15 mouse cellular contexts compared by ENCODE assay signal in the genomic region with DNA sequence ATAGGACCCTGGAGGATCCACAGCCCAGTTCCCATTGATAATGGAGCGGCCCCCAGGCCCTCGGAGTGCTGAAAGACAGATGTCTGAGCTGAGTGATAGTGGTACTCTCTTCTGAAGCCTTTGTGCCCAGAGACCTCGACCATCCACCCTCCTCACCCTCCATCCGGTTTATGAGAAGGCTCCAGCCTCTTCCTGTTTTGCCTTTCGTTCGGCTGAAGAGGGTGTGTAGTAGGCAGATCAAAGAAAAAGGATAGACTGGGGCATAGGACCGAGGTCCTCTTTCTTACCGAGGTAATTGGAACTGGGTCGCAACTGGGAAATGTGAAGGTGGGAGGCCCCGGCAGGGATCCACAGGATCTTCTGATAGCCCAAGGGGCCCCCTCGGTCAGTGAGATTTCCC. TPM values are rescaled to one million over a fixed set of nuclear protein-coding genes. Genes with fewer than 3 reads are reported as not detected.
A peak's percentile ranks its signal among the peaks of the same experiment; 100 is the strongest.
DNase-seq lines count a peak whose midpoint lies in the region; ATAC-seq and TF ChIP-seq lines count a peak whose summit lies in the region.
"Had no signal": no experiment of that assay in that cellular context is flagged by ENCODE, and none has a peak within 500 bp of the region (broad histone marks: within the 10 kb centered on the region; RNA-seq: fewer than 3 reads in every experiment).

No protein-coding gene starts in this region.

- no peak for TF ChIP-seq CTCF in hindbrain, postnatal 0 days (IDR thresholded peaks at IDR 0.05; ENCODE audit: low read depth)
- TF ChIP-seq CTCF in spleen, adult 2 months (IDR thresholded peaks at IDR 0.05; ENCODE audit: extremely low read depth, insufficient read depth, insufficient read length, insufficient replicate concordance): no peak
- TF ChIP-seq CTCF in liver, embryonic 14.5 days (IDR thresholded peaks at IDR 0.05; ENCODE audit: low read depth): no peak

- TF ChIP-seq POLR2A in spleen, adult 2 months (IDR thresholded peaks at IDR 0.05; ENCODE audit: low read depth, low read length): no peak

- no peaks in the 10 kb centered on the region for H3K36me3 ChIP-seq in hindbrain, embryonic 11.5 days (ENCODE audit: control insufficient read depth, insufficient read depth, low read length)
- H3K36me3 ChIP-seq in hindbrain, postnatal 0 days (ENCODE audit: insufficient read depth, low read length): no peaks in the 10 kb centered on the region
- H3K36me3 ChIP-seq in spleen, adult 2 months (ENCODE audit: control insufficient read depth, insufficient read depth, low read length): no peaks in the 10 kb centered on the region
- peaks cover 17% of the 10 kb centered on the region for H3K36me3 ChIP-seq in embryonic facial prominence, embryonic 10.5 days (replicated peaks)
- no peaks in the 10 kb centered on the region for H3K36me3 ChIP-seq in liver, embryonic 14.5 days (replicated peaks; ENCODE audit: control insufficient read depth, insufficient read depth, low read depth)
- H3K36me3 ChIP-seq: hindbrain, embryonic 15.5 days had no signal

- H3K27ac ChIP-seq in hindbrain, embryonic 11.5 days (ENCODE audit: low read depth, low read length): no peak overlapping the region
- no peak overlapping the region for H3K27ac ChIP-seq in hindbrain, postnatal 0 days
- peak overlapping the region; percentile 62 for H3K27ac ChIP-seq in spleen, adult 2 months (ENCODE audit: insufficient read depth, low read length)
- H3K27ac ChIP-seq in embryonic facial prominence, embryonic 10.5 days (replicated peaks): peak overlapping the region; percentile 25
- H3K27ac ChIP-seq in liver, embryonic 14.5 days: no peak overlapping the region
- H3K27ac ChIP-seq: forebrain, embryonic 13.5 days; hindbrain, embryonic 15.5 days; midbrain, embryonic 12.5 days had no signal

- H3K9ac ChIP-seq in hindbrain, embryonic 11.5 days (ENCODE audit: low read depth, low read length): no peak overlapping the region
- no peak overlapping the region for H3K9ac ChIP-seq in hindbrain, postnatal 0 days (replicated peaks; ENCODE audit: low read length)
- H3K9ac ChIP-seq in liver, embryonic 14.5 days (replicated peaks): no peak overlapping the region
- H3K9ac ChIP-seq: forebrain, embryonic 13.5 days; hindbrain, embryonic 15.5 days had no signal

- H3K9me3 ChIP-seq in hindbrain, embryonic 11.5 days (ENCODE audit: control insufficient read depth, low read length): no peaks in the 10 kb centered on the region
- no peaks in the 10 kb centered on the region for H3K9me3 ChIP-seq in hindbrain, postnatal 0 days (ENCODE audit: low read length)
- H3K9me3 ChIP-seq in embryonic facial prominence, embryonic 10.5 days: no peaks in the 10 kb centered on the region
- no peaks in the 10 kb centered on the region for H3K9me3 ChIP-seq in liver, embryonic 14.5 days (ENCODE audit: control insufficient read depth, low read length)
- H3K9me3 ChIP-seq: forebrain, embryonic 13.5 days; hindbrain, embryonic 15.5 days; midbrain, embryonic 12.5 days had no signal

- ATAC-seq in hindbrain, embryonic 11.5 days (ENCODE audit: low FRiP score): 0 out of 2 replicates have a peak, but pooled peaks have one; percentile 20
- no peak for ATAC-seq in hindbrain, postnatal 0 days
- no peak for ATAC-seq in liver, embryonic 14.5 days (ENCODE audit: insufficient read depth)
- ATAC-seq: forebrain, embryonic 13.5 days had no signal

- H3K27me3 ChIP-seq in hindbrain, embryonic 11.5 days (ENCODE audit: control insufficient read depth, insufficient read depth, low read length): no peaks in the 10 kb centered on the region
- no peaks in the 10 kb centered on the region for H3K27me3 ChIP-seq in hindbrain, postnatal 0 days (ENCODE audit: insufficient read depth, low read length)
- no peaks in the 10 kb centered on the region for H3K27me3 ChIP-seq in spleen, adult 2 months (ENCODE audit: control insufficient read depth, insufficient read depth, low read length)
- peaks cover under 1% of the 10 kb centered on the region; the same call in 1 of the 2 replicates for H3K27me3 ChIP-seq in embryonic facial prominence, embryonic 10.5 days (replicated peaks; ENCODE audit: low read depth, poor library complexity, severe bottlenecking)
- H3K27me3 ChIP-seq in liver, embryonic 14.5 days (ENCODE audit: control insufficient read depth, insufficient read depth, low read length): peaks cover 3% of the 10 kb centered on the region; the same call in 1 of the 2 replicates
- H3K27me3 ChIP-seq: forebrain, embryonic 13.5 days; hindbrain, embryonic 15.5 days had no signal

- no peak overlapping the region for H3K4me2 ChIP-seq in hindbrain, embryonic 11.5 days (replicated peaks; ENCODE audit: low read depth, low read length)
- H3K4me2 ChIP-seq in hindbrain, postnatal 0 days (ENCODE audit: low read depth, low read length): no peak overlapping the region
- peak overlapping the region; percentile 18; the same call in 1 of the 2 replicates for H3K4me2 ChIP-seq in liver, embryonic 14.5 days (ENCODE audit: low read depth)
- H3K4me2 ChIP-seq: forebrain, embryonic 13.5 days; hindbrain, embryonic 15.5 days; midbrain, embryonic 12.5 days had no signal

- no peaks in the 10 kb centered on the region for H3K4me1 ChIP-seq in hindbrain, embryonic 11.5 days (replicated peaks; ENCODE audit: control insufficient read depth, insufficient read depth, low read length)
- H3K4me1 ChIP-seq in hindbrain, postnatal 0 days (ENCODE audit: insufficient read depth, low read length): no peaks in the 10 kb centered on the region
- H3K4me1 ChIP-seq in spleen, adult 2 months (ENCODE audit: control insufficient read depth, insufficient read depth, insufficient read length): peaks cover 3% of the 10 kb centered on the region; the same call in 1 of the 2 replicates
- peaks cover 63% of the 10 kb centered on the region for H3K4me1 ChIP-seq in embryonic facial prominence, embryonic 10.5 days
- H3K4me1 ChIP-seq in liver, embryonic 14.5 days (replicated peaks; ENCODE audit: control insufficient read depth in 2 of 2, insufficient read depth in 2 of 2, low read length in 1 of 2): peaks cover 2 to 3% of the 10 kb centered on the region in 2 experiments; a peak in 3 of 4 replicates
- H3K4me1 ChIP-seq: forebrain, embryonic 13.5 days; hindbrain, embryonic 15.5 days had no signal

- no peak for DNase-seq in hindbrain, embryonic 11.5 days (ENCODE audit: low spot score)
- DNase-seq in hindbrain, postnatal 0 days (ENCODE audit: low spot score): no peak
- DNase-seq in spleen, adult 2 months (ENCODE audit: low read depth in 1 of 2, low spot score in 2 of 2): no peak
- DNase-seq in spleen, postnatal 10 days (ENCODE audit: low spot score in 2 of 2): no peak
- DNase-seq in embryonic facial prominence, embryonic 10.5 days (ENCODE audit: low spot score): no peak
- DNase-seq in liver, embryonic 14.5 days (ENCODE audit: low read depth in 3 of 3, low spot score in 3 of 3): no peak
- DNase-seq in gastrocnemius, postnatal 4 days (ENCODE audit: low spot score in 2 of 2): no peak
- no peak for DNase-seq in thymus, postnatal 14 days
- DNase-seq: adrenal gland, adult 2 months; cerebellum, adult 9-11 months; lung, postnatal 14 days; right cerebral cortex, adult 18-20 months had no signal

- no peak overlapping the region for H3K4me3 ChIP-seq in hindbrain, embryonic 11.5 days (ENCODE audit: low read depth, low read length)
- H3K4me3 ChIP-seq in hindbrain, postnatal 0 days (ENCODE audit: low read length): no peak overlapping the region
- peak overlapping the region; percentile 17; the same call in 1 of the 2 replicates for H3K4me3 ChIP-seq in spleen, adult 2 months (ENCODE audit: extremely low read depth, insufficient read depth, insufficient read length)
- no peak overlapping the region for H3K4me3 ChIP-seq in embryonic facial prominence, embryonic 10.5 days
- H3K4me3 ChIP-seq in liver, embryonic 14.5 days (ENCODE audit: insufficient read depth in 1 of 2, low read depth in 2 of 2, low read length in 2 of 2): no peak overlapping the region
- H3K4me3 ChIP-seq: forebrain, embryonic 13.5 days; hindbrain, embryonic 15.5 days; midbrain, embryonic 12.5 days had no signal

- no peak for TF ChIP-seq EP300 in liver, embryonic 14.5 days (IDR thresholded peaks at IDR 0.05; ENCODE audit: low read depth)

- 40% methylated on average over 11 of the region's 11 CpGs for WGBS in hindbrain, embryonic 11.5 days
- 65% methylated on average over 11 of the region's 11 CpGs for WGBS in hindbrain, postnatal 0 days
- WGBS in spleen, adult 2 months: 45% methylated on average over 11 of the region's 11 CpGs
- 49% methylated on average over 11 of the region's 11 CpGs for WGBS in embryonic facial prominence, embryonic 10.5 days
- 24% methylated on average over 11 of the region's 11 CpGs for WGBS in liver, embryonic 14.5 days (ENCODE audit: insufficient replicate concordance)

RNA-seq across cellular contexts. Expression of gene Adamtsl4, which starts 6.4 kb away (rescaled TPM):
- 0.14 and 0.80 TPM in 2 replicates for polyA plus RNA-seq in hindbrain, embryonic 11.5 days (2014; fragmentation: Nextera tagmentation; extraction: Ambion mirVana)
- total RNA-seq in hindbrain, postnatal 0 days (2014; rRNA removed): 1.0 and 1.6 TPM in 2 replicates
- polyA plus RNA-seq in hindbrain, postnatal 0 days (2015; fragmentation: Nextera tagmentation; extraction: Ambion mirVana): 1.4 and 2.1 TPM in 2 replicates
- polyA plus RNA-seq in spleen, adult 2 months (2012; rRNA removed): 7.9 and 8.1 TPM in 2 replicates
- 1.00 and 1.6 TPM in 2 replicates for polyA plus RNA-seq in embryonic facial prominence, embryonic 10.5 days (2016; fragmentation: Nextera tagmentation; extraction: Ambion mirVana)
- 0.12 and 0.43 TPM in 2 replicates for polyA plus RNA-seq in liver, embryonic 14.5 days (2012; rRNA removed)
- polyA plus RNA-seq in liver, embryonic 14.5 days (2014; fragmentation: Nextera tagmentation; extraction: Ambion mirVana): 0.17 and 0.47 TPM in 2 replicates
- total RNA-seq in gastrocnemius, postnatal 4 days (2021): 10 to 100 TPM; 28.2 to 36.2 TPM

RNA-seq across cellular contexts. Expression of gene Mcl1, which starts 22.8 kb away (rescaled TPM):
- 76.1 and 87.4 TPM in 2 replicates for polyA plus RNA-seq in hindbrain, embryonic 11.5 days (2014; fragmentation: Nextera tagmentation; extraction: Ambion mirVana)
- total RNA-seq in hindbrain, postnatal 0 days (2014; rRNA removed): 110 and 126 TPM in 2 replicates
- polyA plus RNA-seq in hindbrain, postnatal 0 days (2015; fragmentation: Nextera tagmentation; extraction: Ambion mirVana): 38.8 and 41.5 TPM in 2 replicates
- 169 and 276 TPM in 2 replicates for polyA plus RNA-seq in spleen, adult 2 months (2012; rRNA removed)
- 49.5 and 50.0 TPM in 2 replicates for polyA plus RNA-seq in embryonic facial prominence, embryonic 10.5 days (2016; fragmentation: Nextera tagmentation; extraction: Ambion mirVana)
- 26.6 and 34.6 TPM in 2 replicates for polyA plus RNA-seq in liver, embryonic 14.5 days (2012; rRNA removed)
- polyA plus RNA-seq in liver, embryonic 14.5 days (2014; fragmentation: Nextera tagmentation; extraction: Ambion mirVana): 39.2 and 45.0 TPM in 2 replicates
- total RNA-seq in gastrocnemius, postnatal 4 days (2021): 100 to 1,000 TPM in 1 of 2 experiments, 10 to 100 TPM in 1; 90.6 to 107 TPM

RNA-seq across cellular contexts. Expression of gene Ensa, which starts 56.6 kb away (rescaled TPM):
- polyA plus RNA-seq in hindbrain, embryonic 11.5 days (2014; fragmentation: Nextera tagmentation; extraction: Ambion mirVana): 83.4 and 87.4 TPM in 2 replicates
- 84.3 and 93.8 TPM in 2 replicates for total RNA-seq in hindbrain, postnatal 0 days (2014; rRNA removed)
- polyA plus RNA-seq in hindbrain, postnatal 0 days (2015; fragmentation: Nextera tagmentation; extraction: Ambion mirVana): 136 and 139 TPM in 2 replicates
- 8.3 and 10.4 TPM in 2 replicates for polyA plus RNA-seq in spleen, adult 2 months (2012; rRNA removed)
- polyA plus RNA-seq in embryonic facial prominence, embryonic 10.5 days (2016; fragmentation: Nextera tagmentation; extraction: Ambion mirVana): 79.1 and 79.7 TPM in 2 replicates
- polyA plus RNA-seq in liver, embryonic 14.5 days (2012; rRNA removed): 10.2 and 14.9 TPM in 2 replicates
- 26.8 and 27.1 TPM in 2 replicates for polyA plus RNA-seq in liver, embryonic 14.5 days (2014; fragmentation: Nextera tagmentation; extraction: Ambion mirVana)
- 10 to 100 TPM; 74.3 to 79.9 TPM for total RNA-seq in gastrocnemius, postnatal 4 days (2021)

RNA-seq across cellular contexts. Expression of gene Ecm1, which starts 58.0 kb away (rescaled TPM):
- 13.3 and 14.3 TPM in 2 replicates for polyA plus RNA-seq in hindbrain, embryonic 11.5 days (2014; fragmentation: Nextera tagmentation; extraction: Ambion mirVana)
- 11.4 and 14.3 TPM in 2 replicates for total RNA-seq in hindbrain, postnatal 0 days (2014; rRNA removed)
- polyA plus RNA-seq in hindbrain, postnatal 0 days (2015; fragmentation: Nextera tagmentation; extraction: Ambion mirVana): 8.9 and 11.4 TPM in 2 replicates
- 62.3 and 104 TPM in 2 replicates for polyA plus RNA-seq in spleen, adult 2 months (2012; rRNA removed)
- 9.7 and 10.9 TPM in 2 replicates for polyA plus RNA-seq in embryonic facial prominence, embryonic 10.5 days (2016; fragmentation: Nextera tagmentation; extraction: Ambion mirVana)
- polyA plus RNA-seq in liver, embryonic 14.5 days (2012; rRNA removed): 9.3 and 9.8 TPM in 2 replicates
- polyA plus RNA-seq in liver, embryonic 14.5 days (2014; fragmentation: Nextera tagmentation; extraction: Ambion mirVana): 10.2 and 12.9 TPM in 2 replicates
- total RNA-seq in gastrocnemius, postnatal 4 days (2021): 10 to 100 TPM; 32.4 to 35.5 TPM

Comparison
In these comparisons a context has a peak if more than half of its experiments do, and no peak if none do; other contexts are left out.
1. H3K27ac ChIP-seq: peak in spleen, adult 2 months (single experiment) and embryonic facial prominence, embryonic 10.5 days (single experiment); none in hindbrain, embryonic 11.5 days (single experiment), hindbrain, postnatal 0 days (single experiment) and liver, embryonic 14.5 days (single experiment).